Mouse (Mus musculus): Measurements from ENCODE around the gene Dclk1.

Gene Dclk1

GRCm38 (mm10) chr3:55406616-55407015 lies 164.5 kb downstream of the Dclk1 start:
- DNase-seq, result no peak

DNA sequence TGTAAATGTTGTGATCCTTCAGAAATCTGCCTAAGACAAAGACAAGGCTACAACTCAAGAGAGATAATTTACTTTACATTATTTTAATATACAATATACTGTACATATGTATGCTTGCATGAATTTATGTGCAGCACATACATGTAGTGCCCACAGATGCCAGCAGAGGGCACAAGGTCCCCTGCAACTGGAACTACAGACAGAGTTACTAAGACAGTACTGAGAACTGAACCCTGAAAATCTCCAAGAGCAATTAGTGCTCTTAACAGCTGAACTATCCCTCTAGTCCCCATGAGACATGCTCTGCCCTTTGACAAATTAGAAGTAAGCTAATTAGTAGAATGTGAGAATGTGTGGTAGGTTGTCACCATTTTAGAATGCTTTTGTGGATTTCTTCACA lies 169.4 kb downstream of the Dclk1 start:
- no peak for DNase-seq

DNA sequence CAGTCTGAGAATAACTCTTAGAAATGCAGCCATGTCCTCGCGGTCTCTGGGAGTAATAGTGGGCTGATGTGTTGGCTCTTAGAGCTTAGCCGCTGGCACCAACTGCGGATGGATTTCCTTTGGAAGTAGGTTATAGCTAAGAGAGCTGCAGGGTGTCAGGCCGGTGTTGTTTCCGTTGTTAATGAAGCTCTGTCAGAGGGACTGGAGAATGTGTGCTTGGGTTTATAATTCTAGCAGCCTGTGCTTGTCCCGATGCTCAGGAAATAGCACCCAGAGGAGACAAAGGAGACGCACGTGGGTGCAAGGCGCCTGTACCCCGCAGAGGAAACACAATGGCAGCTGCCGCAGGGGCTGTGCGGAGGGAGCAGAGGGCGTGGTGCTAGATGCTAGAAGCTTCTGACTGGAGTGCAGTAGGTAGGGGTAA lies 173.4 kb downstream of the Dclk1 start:
- DNase-seq, result peak; percentile 78

- no peak for DNase-seq
These were observed 176.7 kb downstream of the Dclk1 start for GRCm38 (mm10) chr3:55418845-55419244.

- DNase-seq, result no peak
These were observed 177.2 kb downstream of the Dclk1 start for GRCm38 (mm10) chr3:55419334-55419733.

DNA sequence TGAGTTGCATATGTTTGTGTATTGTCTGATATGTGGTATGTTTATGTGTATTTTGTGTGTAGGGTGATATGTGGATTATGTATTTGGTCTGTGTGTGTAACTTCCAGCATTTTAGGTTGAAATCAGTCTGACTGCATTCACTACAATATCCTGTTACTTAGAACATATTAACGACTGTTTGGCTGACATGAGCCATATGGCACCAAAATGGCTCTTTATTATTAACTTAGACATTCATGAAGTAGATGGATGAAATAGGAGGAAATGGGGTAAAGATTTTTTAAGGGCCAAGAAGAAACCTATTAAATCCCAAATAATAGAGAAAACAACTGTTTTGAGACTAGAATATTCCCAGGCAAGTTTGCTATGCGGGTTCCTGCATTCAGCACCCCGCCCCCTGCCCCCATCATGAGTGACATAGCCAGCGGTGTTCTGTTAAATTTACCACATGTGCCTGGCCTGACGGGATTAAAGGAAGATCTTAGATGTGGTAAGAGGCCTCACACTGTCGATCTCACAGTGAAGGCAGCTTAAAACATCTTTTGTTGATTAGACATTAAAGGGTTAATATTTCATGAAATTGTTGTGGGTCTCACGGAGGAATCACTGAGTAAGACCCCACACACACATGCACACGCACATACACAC lies 178.4 kb downstream of the Dclk1 start:
- DNase-seq, result no peak

DNA sequence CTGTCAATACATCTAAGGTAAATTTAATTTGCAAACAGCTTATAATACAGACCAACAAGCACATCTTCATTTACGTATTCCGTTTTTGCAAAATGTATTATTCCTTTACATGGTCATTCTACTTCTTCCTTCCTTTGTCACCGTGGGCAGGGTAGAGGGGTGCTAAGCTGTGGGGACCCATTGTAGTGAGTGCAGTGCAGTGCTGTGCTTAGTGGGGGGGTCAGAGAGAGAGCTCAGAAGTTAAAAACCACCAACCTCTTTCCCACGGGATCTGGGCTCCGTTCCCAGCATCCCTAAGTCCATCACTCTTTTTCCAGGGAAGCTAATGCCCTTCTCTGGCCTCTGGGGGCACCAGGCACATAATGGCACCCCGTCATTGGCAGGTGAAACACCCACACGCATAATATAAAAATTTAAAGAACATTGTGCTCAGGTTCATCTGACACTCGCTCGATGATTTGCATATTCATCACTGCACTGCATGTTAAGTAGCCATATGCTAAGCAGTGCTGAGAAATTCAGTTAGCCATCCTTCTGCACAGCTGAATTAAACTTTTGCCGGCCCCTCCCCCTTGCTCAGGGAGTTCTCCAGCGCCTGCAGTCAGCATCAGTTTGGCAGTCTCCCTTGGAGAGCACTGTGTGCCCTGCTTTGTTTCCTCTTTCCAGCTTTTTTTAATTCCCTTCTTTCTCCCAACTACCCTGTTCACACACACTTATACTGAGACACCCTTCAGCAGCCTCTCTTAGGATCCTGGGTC lies 181.7 kb downstream of the Dclk1 start:
- DNase-seq, result peak; percentile 73

DNA sequence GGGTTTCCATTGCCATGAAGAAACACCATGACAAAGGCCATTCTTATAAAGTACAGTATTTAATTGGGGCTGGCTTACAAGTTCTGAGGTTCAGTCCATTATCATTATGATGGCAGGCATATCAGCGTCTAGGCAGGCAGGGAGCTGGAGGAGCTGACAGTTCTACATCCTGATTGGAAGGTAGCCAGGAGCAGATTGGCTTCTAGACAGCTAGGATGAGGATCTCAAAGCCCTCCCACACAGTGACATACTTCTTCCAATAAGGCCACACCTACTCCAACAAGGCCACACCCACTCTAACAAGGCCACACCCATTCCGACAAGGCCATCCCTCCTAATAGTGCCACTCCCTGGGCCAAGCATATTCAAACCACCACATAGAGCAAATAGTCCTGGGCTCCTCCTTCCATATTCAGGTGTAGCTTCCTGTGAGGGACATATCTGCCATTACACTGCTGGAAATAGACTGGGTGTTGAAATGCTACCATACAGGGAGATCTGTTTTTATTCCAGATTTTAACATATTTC lies 187.9 kb downstream of the Dclk1 start:
- no peak for DNase-seq

GRCm38 (mm10) chr3:55431223-55431622 lies 189.1 kb downstream of the Dclk1 start:
- DNase-seq, result no peak

GRCm38 (mm10) chr3:55434276-55434675 lies 192.1 kb downstream of the Dclk1 start:
- no peak for DNase-seq

DNA sequence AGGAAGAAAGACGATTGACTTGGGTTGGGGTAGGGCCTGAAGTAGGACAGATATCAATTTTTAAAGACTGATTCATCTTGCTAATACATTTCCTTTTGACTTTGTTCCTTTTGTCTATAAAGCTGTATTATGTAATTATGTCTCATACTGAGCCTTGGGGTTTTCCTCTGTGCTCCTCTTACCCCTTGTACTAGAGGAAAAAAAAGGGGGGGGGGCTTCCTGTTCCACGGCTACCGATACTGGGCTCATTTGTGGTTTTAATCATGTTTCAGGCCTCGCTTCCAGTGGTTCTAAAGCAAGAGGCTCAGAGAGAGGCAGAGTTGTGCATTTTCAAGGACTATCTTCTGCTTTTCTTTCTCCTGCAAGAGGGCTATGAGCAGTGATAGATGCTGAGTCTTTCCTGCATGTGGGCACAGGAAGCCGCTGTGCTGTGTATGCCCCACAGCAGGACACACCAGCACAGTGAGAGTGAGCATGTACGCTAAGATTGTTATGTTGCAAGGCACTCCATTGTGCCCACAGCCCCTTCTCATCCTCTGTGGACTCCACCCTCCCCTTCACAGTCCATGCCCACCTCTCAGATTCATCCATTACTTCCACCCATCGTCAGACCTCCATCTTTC lies 196.8 kb downstream of the Dclk1 start:
- DNase-seq, result no peak

- DNase-seq, result peak; percentile 66
These were observed 198.2 kb downstream of the Dclk1 start for GRCm38 (mm10) chr3:55440342-55440741.

GRCm38 (mm10) chr3:55442012-55442645 lies 200.0 kb downstream of the Dclk1 start:
- peak; percentile 54 for DNase-seq

DNA sequence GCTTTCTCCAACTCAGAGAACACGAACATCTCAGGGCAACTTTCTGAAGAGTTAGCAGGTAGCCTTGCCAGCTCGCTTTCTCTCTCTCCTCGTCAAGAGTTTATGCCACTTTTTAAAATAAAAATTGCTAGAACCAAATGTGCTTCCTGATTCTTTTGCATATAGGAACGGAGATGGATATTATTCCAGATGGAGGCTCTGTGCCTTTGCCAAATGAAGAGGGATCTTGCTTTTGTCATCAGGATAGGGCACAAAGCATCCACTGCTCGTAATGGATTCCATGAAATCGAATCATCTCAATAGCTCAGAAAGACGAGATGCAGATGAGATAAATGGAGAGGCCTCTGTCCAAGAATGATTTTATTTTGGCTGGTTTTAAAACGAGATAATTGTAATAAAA lies 201.1 kb downstream of the Dclk1 start:
- DNase-seq, result no peak

GRCm38 (mm10) chr3:55443725-55444124 lies 201.6 kb downstream of the Dclk1 start:
- DNase-seq, result peak; percentile 61

DNA sequence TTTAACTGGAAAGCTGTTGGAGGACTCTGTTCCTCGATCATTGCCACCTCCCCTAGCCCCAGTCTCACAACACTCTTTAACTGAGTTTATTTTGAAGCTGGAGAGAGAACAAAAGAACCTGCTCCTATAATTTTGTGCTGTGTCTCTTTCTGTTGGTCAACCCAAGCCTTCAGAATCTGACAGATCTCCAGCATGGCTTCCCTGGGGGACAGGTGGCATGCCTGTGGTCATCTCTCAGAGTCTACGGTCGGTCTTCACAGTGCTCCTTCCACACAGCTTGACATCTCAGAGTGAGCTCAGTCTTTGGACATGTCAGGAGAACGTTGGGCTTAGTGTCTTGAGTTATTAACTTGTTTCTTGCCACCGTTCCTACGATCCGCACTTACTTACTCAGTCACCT lies 204.5 kb downstream of the Dclk1 start:
- no peak for DNase-seq

GRCm38 (mm10) chr3:55447486-55448460 lies 205.6 kb downstream of the Dclk1 start:
- peak; percentile 81 for DNase-seq

- DNase-seq, result no peak
These were observed 207.0 kb downstream of the Dclk1 start for GRCm38 (mm10) chr3:55449148-55449547.

GRCm38 (mm10) chr3:55451035-55451434 lies 208.9 kb downstream of the Dclk1 start:
- DNase-seq, result peak; percentile 52

GRCm38 (mm10) chr3:55451877-55452276 lies 209.7 kb downstream of the Dclk1 start:
- no peak for DNase-seq

DNA sequence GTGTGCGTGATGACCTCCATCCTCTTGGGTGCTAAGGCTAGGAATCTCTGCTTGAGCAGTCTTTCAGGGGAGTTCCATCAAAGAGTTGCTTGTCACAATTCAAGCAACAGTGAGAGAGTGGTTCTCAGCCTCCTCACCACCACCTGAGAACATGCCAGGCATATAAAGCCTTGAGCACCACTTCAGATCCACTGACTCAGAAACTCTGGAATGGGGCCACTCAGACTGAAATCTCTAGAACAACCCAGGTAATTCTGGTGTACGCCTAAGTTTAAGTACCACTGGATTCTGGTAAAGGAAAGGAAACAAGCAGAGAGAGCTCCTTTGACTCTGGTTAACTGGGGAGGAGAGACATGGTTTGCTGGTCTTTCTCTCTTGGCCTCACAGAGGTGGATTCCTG lies 210.3 kb downstream of the Dclk1 start:
- DNase-seq, result no peak

- no peak for DNase-seq
These were observed 218.9 kb downstream of the Dclk1 start for GRCm38 (mm10) chr3:55461092-55461491.

Data from right cerebral cortex, postnatal 25 days (tissue).